Mouse (Mus musculus): Measurements from ENCODE around the gene Rpl27.

- TF ChIP-seq CTCF (IDR thresholded peaks at IDR 0.05; ENCODE audit: control insufficient read depth, insufficient read depth, insufficient replicate concordance, low read depth, low read length) (no peak), POLR2A (IDR thresholded peaks at IDR 0.05; ENCODE audit: control insufficient read depth, low read depth, low read length) (no peak)
These were observed 35.1 kb downstream of the Rpl27 start for GRCm38 (mm10) chr11:101477194-101477551.

All from testis, adult 2 months (tissue).